Comparison of ENCODE assay signal across 21 mouse cellular contexts in genomic region chr7:19238344-19238743, GRCm38 (mm10). TPM values are rescaled to one million over a fixed set of nuclear protein-coding genes. Genes with fewer than 3 reads are reported as not detected.
DNase-seq lines count a peak whose midpoint lies in the region; ATAC-seq and TF ChIP-seq lines count a peak whose summit lies in the region.
"Had no signal": no experiment of that assay in that cellular context is flagged by ENCODE, and none has a peak within 500 bp of the region (broad histone marks: within the 10 kb centered on the region; RNA-seq: fewer than 3 reads in every experiment).

No protein-coding gene starts in this region.

- TF ChIP-seq CTCF in heart, adult 2 months (IDR thresholded peaks at IDR 0.05), result no peak
- TF ChIP-seq CTCF in lung, postnatal 0 days (IDR thresholded peaks at IDR 0.05), result no peak

- peaks cover 10% of the 10 kb centered on the region for H3K4me1 ChIP-seq in heart, adult 2 months (ENCODE audit: control insufficient read depth, insufficient read depth, low read length)
- H3K4me1 ChIP-seq in heart, embryonic 10.5 days, result peaks cover 44% of the 10 kb centered on the region
- peaks cover 15 to 48% of the 10 kb centered on the region in 2 experiments for H3K4me1 ChIP-seq in heart, embryonic 14.5 days (ENCODE audit: control insufficient read depth in 2 of 2, insufficient read depth in 2 of 2, low read length in 2 of 2)
- H3K4me1 ChIP-seq in lung, postnatal 0 days (ENCODE audit: insufficient read depth, low read depth, low read length), result no peaks in the 10 kb centered on the region
- peaks cover 11% of the 10 kb centered on the region; the same call in 1 of the 2 replicates for H3K4me1 ChIP-seq in forebrain, embryonic 12.5 days
- H3K4me1 ChIP-seq: embryonic facial prominence, embryonic 12.5 days; midbrain, embryonic 12.5 days had no signal

- no peak overlapping the region for H3K9ac ChIP-seq in heart, adult 2 months (ENCODE audit: low read depth, low read length)
- H3K9ac ChIP-seq in heart, embryonic 14.5 days (ENCODE audit: low read length), result peak overlapping the region; percentile 35; the same call in 1 of the 2 replicates
- H3K9ac ChIP-seq in lung, postnatal 0 days (replicated peaks; ENCODE audit: low read depth), result no peak overlapping the region
- no peak overlapping the region for H3K9ac ChIP-seq in forebrain, embryonic 12.5 days
- H3K9ac ChIP-seq: embryonic facial prominence, embryonic 12.5 days; hindbrain, embryonic 15.5 days; midbrain, embryonic 12.5 days; neural tube, embryonic 13.5 days had no signal

- 79% methylated on average over 4 of the region's 4 CpGs for WGBS in heart, adult 2 months
- whole genome bisulfite sequencing in heart, embryonic 10.5 days, result 76% methylated on average over 4 of the region's 4 CpGs
- 48% methylated on average over 4 of the region's 4 CpGs for WGBS in heart, embryonic 14.5 days
- 51% methylated on average over 4 of the region's 4 CpGs for WGBS in lung, postnatal 0 days
- WGBS in forebrain, embryonic 12.5 days, result 98% methylated on average over 4 of the region's 4 CpGs

- H3K9me3 ChIP-seq in heart, embryonic 10.5 days, result no peaks in the 10 kb centered on the region
- H3K9me3 ChIP-seq in heart, embryonic 14.5 days (ENCODE audit: control insufficient read depth, low read length), result no peaks in the 10 kb centered on the region
- no peaks in the 10 kb centered on the region for H3K9me3 ChIP-seq in lung, postnatal 0 days (ENCODE audit: low read length)
- H3K9me3 ChIP-seq in forebrain, embryonic 12.5 days, result no peaks in the 10 kb centered on the region
- H3K9me3 ChIP-seq: embryonic facial prominence, embryonic 12.5 days; hindbrain, embryonic 15.5 days; midbrain, embryonic 12.5 days; neural tube, embryonic 13.5 days had no signal

- no peak overlapping the region for H3K4me3 ChIP-seq in heart, adult 2 months
- H3K4me3 ChIP-seq in heart, embryonic 10.5 days, result no peak overlapping the region
- no peak overlapping the region for H3K4me3 ChIP-seq in heart, embryonic 14.5 days (ENCODE audit: control insufficient read depth in 1 of 2, insufficient read depth in 1 of 2, low read depth in 1 of 2, low read length in 2 of 2)
- no peak overlapping the region for H3K4me3 ChIP-seq in lung, postnatal 0 days (ENCODE audit: low read depth, low read length)
- H3K4me3 ChIP-seq in forebrain, embryonic 12.5 days (replicated peaks), result no peak overlapping the region
- H3K4me3 ChIP-seq: embryonic facial prominence, embryonic 12.5 days; hindbrain, embryonic 15.5 days; midbrain, embryonic 12.5 days; neural tube, embryonic 13.5 days had no signal

- H3K27ac ChIP-seq in heart, adult 2 months, result peak overlapping the region; percentile 91
- peak overlapping the region; percentile 81 for H3K27ac ChIP-seq in heart, embryonic 10.5 days
- H3K27ac ChIP-seq in heart, embryonic 14.5 days (replicated peaks in 1 of 2; ENCODE audit: control insufficient read depth in 1 of 2, insufficient read depth in 1 of 2, low read depth in 2 of 2, low read length in 2 of 2), result peak overlapping the region; percentile 91 to 92
- 0 out of 2 replicates have a peak overlapping the region, but pooled peaks have one; percentile 5 for H3K27ac ChIP-seq in lung, postnatal 0 days (ENCODE audit: low read length)
- no peak overlapping the region for H3K27ac ChIP-seq in forebrain, embryonic 12.5 days
- H3K27ac ChIP-seq: embryonic facial prominence, embryonic 12.5 days; midbrain, embryonic 12.5 days; neural tube, embryonic 13.5 days had no signal

- intact Hi-C loops in heart, adult 2 months (cut with DNase I), result loop anchor here (2.0 kb wide), 1 partner anchor 42 kb away; the partner anchor contains the start of gene Ppm1n
- intact Hi-C loops in heart, postnatal 25 days (cut with DNase I), result loop anchor here (2.0 kb wide), 1 partner anchor 104 kb away; no protein-coding TSS in a partner anchor

- H3K79me2 ChIP-seq in heart, adult 2 months (replicated peaks; ENCODE audit: control insufficient read depth, insufficient read depth, low read length), result peaks cover 5% of the 10 kb centered on the region; the same call in 1 of the 2 replicates

- 0 out of 2 replicates have a peak, but pooled peaks have one; percentile 31 for TF ChIP-seq POLR2A in heart, adult 2 months (IDR thresholded peaks at IDR 0.05; ENCODE audit: insufficient read depth, low read depth, low read length)

- H3K36me3 ChIP-seq in heart, adult 2 months (ENCODE audit: control insufficient read depth, insufficient read depth, low read length), result no peaks in the 10 kb centered on the region
- H3K36me3 ChIP-seq in heart, embryonic 10.5 days, result peaks cover 11% of the 10 kb centered on the region
- peaks cover 5% of the 10 kb centered on the region for H3K36me3 ChIP-seq in heart, embryonic 14.5 days (ENCODE audit: control insufficient read depth, insufficient read depth, low read length)
- H3K36me3 ChIP-seq in lung, postnatal 0 days (ENCODE audit: insufficient read depth, low read length), result no peaks in the 10 kb centered on the region
- H3K36me3 ChIP-seq in forebrain, embryonic 12.5 days (replicated peaks), result 0 out of 2 replicates have a peak, but pooled peaks cover 5% of the 10 kb centered on the region
- H3K36me3 ChIP-seq: embryonic facial prominence, embryonic 12.5 days; hindbrain, embryonic 15.5 days; midbrain, embryonic 12.5 days; neural tube, embryonic 13.5 days had no signal

- TF ChIP-seq EP300 in heart, adult 2 months (IDR thresholded peaks at IDR 0.05; ENCODE audit: insufficient read depth, low read depth, low read length), result peak; percentile 56; the same call in 1 of the 2 replicates
- peak; percentile 67 for TF ChIP-seq EP300 in lung, postnatal 0 days (IDR thresholded peaks at IDR 0.05)

- ATAC-seq in heart, embryonic 14.5 days (ENCODE audit: insufficient number of reproducible peaks, insufficient read depth, low FRiP score, low read depth), result no peak
- ATAC-seq in lung, postnatal 0 days, result peak; percentile 63
- no peak for ATAC-seq in forebrain, embryonic 12.5 days (ENCODE audit: low FRiP score)
- ATAC-seq: activated CD4-positive, CD25-positive, alpha-beta regulatory T cell, adult 4 months; intestine, embryonic 16.5 days had no signal

- peak overlapping the region; percentile 27 for H3K4me2 ChIP-seq in heart, embryonic 14.5 days (ENCODE audit: low read length)
- H3K4me2 ChIP-seq in lung, postnatal 0 days (replicated peaks; ENCODE audit: low read depth, low read length), result no peak overlapping the region
- H3K4me2 ChIP-seq in forebrain, embryonic 12.5 days, result no peak overlapping the region
- H3K4me2 ChIP-seq: embryonic facial prominence, embryonic 12.5 days; hindbrain, embryonic 15.5 days; midbrain, embryonic 12.5 days; neural tube, embryonic 13.5 days had no signal

- H3K27me3 ChIP-seq in heart, adult 2 months (ENCODE audit: control insufficient read depth, insufficient read depth, low read length), result no peaks in the 10 kb centered on the region
- H3K27me3 ChIP-seq in heart, embryonic 10.5 days (ENCODE audit: insufficient read depth, poor library complexity, severe bottlenecking), result no peaks in the 10 kb centered on the region
- no peaks in the 10 kb centered on the region for H3K27me3 ChIP-seq in heart, embryonic 14.5 days (ENCODE audit: control insufficient read depth, insufficient read depth, low read length)
- no peaks in the 10 kb centered on the region for H3K27me3 ChIP-seq in lung, postnatal 0 days (replicated peaks; ENCODE audit: insufficient read depth, low read length)
- H3K27me3 ChIP-seq in forebrain, embryonic 12.5 days, result no peaks in the 10 kb centered on the region
- H3K27me3 ChIP-seq: embryonic facial prominence, embryonic 12.5 days; hindbrain, embryonic 15.5 days; midbrain, embryonic 12.5 days; neural tube, embryonic 13.5 days; Patski had no signal

- peak; percentile 31 to 58 for DNase-seq in heart, adult 2 months
- no peak for DNase-seq in heart, postnatal 25 days (ENCODE audit: low spot score)
- no peak for DNase-seq in heart, embryonic 10.5 days (ENCODE audit: low spot score)
- peak; percentile 79 for DNase-seq in lung, postnatal 0 days (ENCODE audit: low spot score)
- no peak for DNase-seq in thymus, postnatal 4 days
- DNase-seq: adrenal gland, postnatal 14 days; cerebellum, adult 11-12 months; layer of hippocampus, postnatal 36 days; right cerebral cortex, postnatal 25 days; thymus, postnatal 14 days had no signal

RNA-seq across cellular contexts. Expression of gene Opa3, which starts 10.2 kb away (rescaled TPM):
- total RNA-seq in heart, adult 2 months (2021), result 10 to 100 TPM; 59.9 to 66.0 TPM
- 64.6 and 91.3 TPM in 2 replicates for polyA plus RNA-seq in heart, adult 2 months (2012; rRNA removed)
- total RNA-seq in heart, postnatal 25 days (2021), result 10 to 100 TPM; 57.6 to 59.3 TPM
- 46.8 and 47.9 TPM in 2 replicates for polyA plus RNA-seq in heart, embryonic 10.5 days (2016; fragmentation: Nextera tagmentation; extraction: Ambion mirVana)
- polyA plus RNA-seq in heart, embryonic 14.5 days (2014; fragmentation: Nextera tagmentation; extraction: Ambion mirVana), result 36.5 and 38.6 TPM in 2 replicates
- polyA plus RNA-seq in lung, postnatal 0 days (2015; fragmentation: Nextera tagmentation; extraction: Ambion mirVana), result 18.8 and 19.0 TPM in 2 replicates
- polyA plus RNA-seq in forebrain, embryonic 12.5 days (2016; fragmentation: Nextera tagmentation; extraction: Ambion mirVana), result 45.5 and 48.3 TPM in 2 replicates

RNA-seq across cellular contexts. Expression of gene Gpr4, which starts 26.0 kb away (rescaled TPM):
- 1 to 10 TPM; 6.8 to 7.2 TPM for total RNA-seq in heart, adult 2 months (2021)
- polyA plus RNA-seq in heart, adult 2 months (2012; rRNA removed), result 17.1 and 22.0 TPM in 2 replicates
- 1 to 10 TPM; 8.6 to 9.4 TPM for total RNA-seq in heart, postnatal 25 days (2021)
- polyA plus RNA-seq in heart, embryonic 10.5 days (2016; fragmentation: Nextera tagmentation; extraction: Ambion mirVana), result 1.0 and 1.8 TPM in 2 replicates
- polyA plus RNA-seq in heart, embryonic 14.5 days (2014; fragmentation: Nextera tagmentation; extraction: Ambion mirVana), result 1.6 and 1.9 TPM in 2 replicates
- polyA plus RNA-seq in lung, postnatal 0 days (2015; fragmentation: Nextera tagmentation; extraction: Ambion mirVana), result 2.7 and 3.1 TPM in 2 replicates
- polyA plus RNA-seq in forebrain, embryonic 12.5 days (2016; fragmentation: Nextera tagmentation; extraction: Ambion mirVana), result 1.6 and 1.7 TPM in 2 replicates

RNA-seq across cellular contexts. Expression of gene Vasp, which starts 33.3 kb away (rescaled TPM):
- total RNA-seq in heart, adult 2 months (2021), result 10 to 100 TPM; 25.1 to 30.8 TPM
- polyA plus RNA-seq in heart, adult 2 months (2012; rRNA removed), result 43.3 and 51.5 TPM in 2 replicates
- 10 to 100 TPM; 35.7 to 39.4 TPM for total RNA-seq in heart, postnatal 25 days (2021)
- polyA plus RNA-seq in heart, embryonic 10.5 days (2016; fragmentation: Nextera tagmentation; extraction: Ambion mirVana), result 99.0 and 112 TPM in 2 replicates
- polyA plus RNA-seq in heart, embryonic 14.5 days (2014; fragmentation: Nextera tagmentation; extraction: Ambion mirVana), result 66.1 and 68.9 TPM in 2 replicates
- 109 and 121 TPM in 2 replicates for polyA plus RNA-seq in lung, postnatal 0 days (2015; fragmentation: Nextera tagmentation; extraction: Ambion mirVana)
- polyA plus RNA-seq in forebrain, embryonic 12.5 days (2016; fragmentation: Nextera tagmentation; extraction: Ambion mirVana), result 42.4 and 43.0 TPM in 2 replicates

RNA-seq across cellular contexts. Expression of gene Ppm1n, which starts 41.5 kb away (rescaled TPM):
- under 1 TPM in 1 of 2 experiments, not detected in 1; 0.21 TPM for total RNA-seq in heart, adult 2 months (2021)
- 0.09 and 0.33 TPM in 2 replicates for polyA plus RNA-seq in heart, adult 2 months (2012; rRNA removed)
- total RNA-seq in heart, postnatal 25 days (2021), result not detected
- polyA plus RNA-seq in heart, embryonic 10.5 days (2016; fragmentation: Nextera tagmentation; extraction: Ambion mirVana), result 0.13 TPM in 1 of 2 replicates, not detected in the other
- polyA plus RNA-seq in heart, embryonic 14.5 days (2014; fragmentation: Nextera tagmentation; extraction: Ambion mirVana), result 0.20 TPM in 1 of 2 replicates, not detected in the other
- polyA plus RNA-seq in lung, postnatal 0 days (2015; fragmentation: Nextera tagmentation; extraction: Ambion mirVana), result not detected in 2 replicates
- polyA plus RNA-seq in forebrain, embryonic 12.5 days (2016; fragmentation: Nextera tagmentation; extraction: Ambion mirVana), result 0.19 TPM in 1 of 2 replicates, not detected in the other
- polyA plus RNA-seq: embryonic facial prominence, embryonic 12.5 days; gonadal fat pad, adult 2 months; kidney, embryonic 16.5 days had no signal

RNA-seq across cellular contexts. Expression of gene Rtn2, which starts 44.1 kb away (rescaled TPM):
- 100 to 1,000 TPM; 114 to 136 TPM for total RNA-seq in heart, adult 2 months (2021)
- 273 and 340 TPM in 2 replicates for polyA plus RNA-seq in heart, adult 2 months (2012; rRNA removed)
- total RNA-seq in heart, postnatal 25 days (2021), result 100 to 1,000 TPM; 124 to 136 TPM
- 22.4 and 26.0 TPM in 2 replicates for polyA plus RNA-seq in heart, embryonic 10.5 days (2016; fragmentation: Nextera tagmentation; extraction: Ambion mirVana)
- polyA plus RNA-seq in heart, embryonic 14.5 days (2014; fragmentation: Nextera tagmentation; extraction: Ambion mirVana), result 39.2 and 43.6 TPM in 2 replicates
- 23.8 and 26.6 TPM in 2 replicates for polyA plus RNA-seq in lung, postnatal 0 days (2015; fragmentation: Nextera tagmentation; extraction: Ambion mirVana)
- 70.3 and 74.1 TPM in 2 replicates for polyA plus RNA-seq in forebrain, embryonic 12.5 days (2016; fragmentation: Nextera tagmentation; extraction: Ambion mirVana)
- polyA plus RNA-seq: activated CD4-positive, CD25-positive, alpha-beta regulatory T cell, adult 4 months had no signal

Comparison
In these comparisons a context has a peak if more than half of its experiments do, and no peak if none do; other contexts are left out.
1. DNase-seq: peak in heart, adult 2 months (2 of 2) and lung, postnatal 0 days (single experiment); none in heart, postnatal 25 days (single experiment), heart, embryonic 10.5 days (single experiment) and thymus, postnatal 4 days (single experiment).